Mouse (Mus musculus) embryonic facial prominence, embryonic 11.5 days (tissue): ENCODE results near the gene Gm44973. TPM values are rescaled to one million over a fixed set of nuclear protein-coding genes. Genes with fewer than 3 reads are reported as not detected.

Source experiments
- ATAC-seq: fragments of 200-750 bp; cut with Nextera tagmentation; replicated peaks from 2 replicates; pipeline ENCODE4 v1.8.0; 2017; ENCODE audit warnings: low read depth; ENCODE audit not compliant: insufficient number of reproducible peaks, low FRiP score, low TSS enrichment
- DNase-seq: peaks from one replicate; pipeline ENCODE4 v3.0.0-alpha.2; 2015; ENCODE audit warnings: low spot score
- H3K27ac ChIP-seq: fragments of 300-500 bp; sonication (generic); replicated peaks from 2 replicates; pipeline ENCODE4 v1.5.1; 2014; ENCODE audit warnings: mild to moderate bottlenecking, low read depth, low read length, control low read depth
- H3K27me3 ChIP-seq: fragments of 300-500 bp; sonication (generic); 2 replicates; pipeline ENCODE4 v1.6.1; 2014; ENCODE audit warnings: mild to moderate bottlenecking, low read length, moderate library complexity, mixed read lengths; ENCODE audit not compliant: control insufficient read depth, insufficient read depth
- H3K36me3 ChIP-seq: fragments of 300-500 bp; sonication (generic); replicated peaks from 2 replicates; pipeline ENCODE4 v1.6.1; 2014; ENCODE audit warnings: low read depth, mild to moderate bottlenecking, low read length, moderate library complexity, mixed read lengths; ENCODE audit not compliant: control insufficient read depth, insufficient read depth
- H3K4me1 ChIP-seq: fragments of 300-500 bp; sonication (generic); 2 replicates; pipeline ENCODE4 v1.6.1; 2014; ENCODE audit warnings: low read length, mixed read lengths; ENCODE audit not compliant: control insufficient read depth, insufficient read depth
- H3K4me2 ChIP-seq: fragments of 300-500 bp; sonication (generic); 2 replicates; pipeline ENCODE4 v1.6.1; 2014; ENCODE audit warnings: low read depth, mild to moderate bottlenecking, control low read depth, low read length, moderate library complexity
- H3K4me3 ChIP-seq: fragments of 300-500 bp; sonication (generic); 2 replicates; pipeline ENCODE4 v1.5.1; 2014; ENCODE audit warnings: low read depth, low read length, control low read depth
- H3K9ac ChIP-seq: fragments of 300-500 bp; sonication (generic); replicated peaks from 2 replicates; pipeline ENCODE4 v1.6.1; 2014; ENCODE audit warnings: mild to moderate bottlenecking, control low read depth, low read length
- H3K9me3 ChIP-seq: fragments of 300-500 bp; sonication (generic); replicated peaks from 2 replicates; pipeline ENCODE4 v1.6.1; 2016; ENCODE audit warnings: mild to moderate bottlenecking, low read length, inconsistent platforms, mixed read lengths; ENCODE audit not compliant: control insufficient read depth
- WGBS: fragments of 180-500 bp; shearing (Covaris S2); extraction: QIAGEN DNeasy Blood & Tissue Kit; methylation state at CpG from one replicate; pipeline ENCODE4 v1.1.7; 2014; 5-methylcytosine and 5-hydroxymethylcytosine counted together
- polyA plus RNA-seq: library from polyadenylated mRNA; unstranded; fragments of >200 nt; fragmentation: Nextera tagmentation; extraction: Ambion mirVana; gene quantifications from 2 replicates; pipeline ENCODE4 v1.2.1, GENCODE M21; 2014

The Gm44973 gene
- polyA plus RNA-seq, 1 experiment from 2014 or later: not detected

DNA sequence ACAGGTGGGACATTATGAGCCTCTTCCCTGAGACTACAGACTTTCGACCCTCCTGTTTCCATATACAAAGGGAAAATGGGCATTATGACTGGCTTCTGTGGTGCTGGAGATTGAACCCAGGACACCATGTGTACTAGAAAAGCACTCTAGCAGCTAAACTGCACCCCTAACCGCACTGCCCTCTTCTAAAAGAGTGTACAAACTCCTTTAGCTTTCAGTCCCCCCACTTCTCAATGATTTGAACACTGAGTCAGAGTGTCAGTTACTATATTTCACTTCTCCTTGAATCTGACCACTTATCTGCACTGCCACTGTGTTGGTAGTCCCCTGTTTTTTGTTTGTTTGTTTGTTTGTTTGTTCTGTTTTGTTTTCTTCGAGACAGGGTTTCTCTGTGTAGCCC, 18.5 kb downstream of the Gm44973 start, which contains the start of gene 4632433K11Rik:
TSS of gene 4632433K11Rik (plus strand) at position 301 of the 400 bp plus-strand sequence.
- no peaks in the 10 kb centered on the region for H3K27me3 ChIP-seq
- H3K4me1 ChIP-seq: no peaks in the 10 kb centered on the region
- peaks cover 44% of the 10 kb centered on the region for H3K36me3 ChIP-seq
- H3K4me2 ChIP-seq: no peak within 1 kb of the TSS
- H3K4me3 ChIP-seq: no peak within 1 kb of the TSS
- H3K9me3 ChIP-seq: peaks cover 28% of the 10 kb centered on the region
- WGBS: 85% methylated on average over 3 of the region's 3 CpGs
- no peak for ATAC-seq
- H3K27ac ChIP-seq: no peak within 1 kb of the TSS
- no peak for DNase-seq
- no peak within 1 kb of the TSS for H3K9ac ChIP-seq

DNA sequence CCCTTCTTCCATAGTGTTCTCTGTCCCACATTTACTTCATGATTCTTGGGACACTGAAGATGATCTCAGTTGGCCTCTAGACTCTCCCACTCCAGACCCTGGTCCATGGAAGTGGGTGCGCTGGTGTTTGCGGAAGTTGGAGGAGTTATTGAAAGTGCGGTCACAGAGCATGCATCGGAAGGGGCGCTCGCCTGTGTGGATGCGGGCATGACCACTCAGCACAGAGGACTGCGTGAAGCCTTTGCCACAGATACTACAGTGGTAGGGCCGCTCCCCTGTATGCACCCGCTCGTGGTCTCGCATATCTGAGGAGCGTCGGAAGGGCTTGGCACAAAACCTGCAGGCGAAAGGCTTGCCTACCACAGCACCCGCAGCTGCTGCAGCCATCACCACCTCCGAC, 20.3 kb downstream of the Gm44973 start:
- ATAC-seq (no peak), DNase-seq (no peak)
- H3K27me3 ChIP-seq: no peaks in the 10 kb centered on the region
- WGBS: 93% methylated on average over 17 of the region's 17 CpGs
- H3K4me3 ChIP-seq: no peak overlapping the region
- peaks cover 14% of the 10 kb centered on the region for H3K9me3 ChIP-seq
- no peaks in the 10 kb centered on the region for H3K4me1 ChIP-seq
- no peak overlapping the region for H3K9ac ChIP-seq
- H3K27ac ChIP-seq: no peak overlapping the region
- H3K4me2 ChIP-seq: no peak overlapping the region
- H3K36me3 ChIP-seq: peaks cover 26% of the 10 kb centered on the region

DNA sequence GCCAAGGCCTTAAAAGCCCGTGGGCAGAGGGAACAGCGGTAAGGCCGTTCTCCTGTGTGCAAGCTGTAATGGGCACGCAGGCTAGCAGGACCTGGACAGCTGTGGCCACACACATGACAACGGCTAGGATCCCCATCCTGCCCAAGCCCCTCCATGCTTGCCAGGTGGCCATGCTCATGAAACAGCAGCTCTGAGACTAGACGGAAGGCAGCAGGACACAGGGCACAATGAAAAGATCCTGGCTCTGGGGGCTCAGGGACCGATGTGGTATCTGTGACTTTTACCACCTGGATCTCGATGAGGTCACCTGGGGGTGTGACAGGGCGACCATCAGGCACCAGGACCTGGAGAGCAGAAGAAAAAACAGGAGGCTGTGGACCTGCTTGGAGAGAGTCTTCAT, 20.8 kb downstream of the Gm44973 start:
- no peak for DNase-seq
- peaks cover 9% of the 10 kb centered on the region for H3K9me3 ChIP-seq
- no peak overlapping the region for H3K4me3 ChIP-seq
- H3K4me1 ChIP-seq: no peaks in the 10 kb centered on the region
- no peak overlapping the region for H3K27ac ChIP-seq
- H3K4me2 ChIP-seq: no peak overlapping the region
- no peak for ATAC-seq
- no peaks in the 10 kb centered on the region for H3K27me3 ChIP-seq
- H3K36me3 ChIP-seq: peaks cover 21% of the 10 kb centered on the region
- no peak overlapping the region for H3K9ac ChIP-seq
- 92% methylated on average over 9 of the region's 9 CpGs for WGBS

DNA sequence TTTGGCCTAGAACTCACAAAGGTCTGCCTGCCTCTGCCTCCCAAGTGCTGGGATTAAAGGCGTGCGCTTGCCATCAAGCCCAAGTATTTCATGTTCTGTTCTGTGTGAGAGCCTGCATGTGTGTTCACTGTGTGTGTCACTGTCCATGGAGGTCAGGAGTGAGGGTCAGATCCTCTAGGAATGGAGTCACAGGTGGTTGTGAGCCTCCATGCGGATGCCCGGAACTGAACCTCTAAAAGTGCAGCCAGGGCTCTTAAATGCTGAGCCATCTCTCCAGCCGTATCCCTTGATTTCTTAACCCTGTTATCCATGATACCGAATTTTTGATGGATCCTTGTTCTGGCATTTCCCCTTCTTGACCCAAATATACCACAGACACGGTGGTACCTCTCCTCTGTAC, 21.7 kb downstream of the Gm44973 start:
- Histone ChIP-seq H3K36me3 (peaks cover 12% of the 10 kb centered on the region), H3K4me1 (no peaks in the 10 kb centered on the region), H3K27me3 (no peaks in the 10 kb centered on the region), H3K4me3 (no peak overlapping the region), H3K27ac (no peak overlapping the region), H3K9ac (no peak overlapping the region), H3K9me3 (no peaks in the 10 kb centered on the region), H3K4me2 (no peak overlapping the region)
- DNase-seq: no peak
- ATAC-seq: no peak
- 89% methylated on average over 7 of the region's 7 CpGs for WGBS

DNA sequence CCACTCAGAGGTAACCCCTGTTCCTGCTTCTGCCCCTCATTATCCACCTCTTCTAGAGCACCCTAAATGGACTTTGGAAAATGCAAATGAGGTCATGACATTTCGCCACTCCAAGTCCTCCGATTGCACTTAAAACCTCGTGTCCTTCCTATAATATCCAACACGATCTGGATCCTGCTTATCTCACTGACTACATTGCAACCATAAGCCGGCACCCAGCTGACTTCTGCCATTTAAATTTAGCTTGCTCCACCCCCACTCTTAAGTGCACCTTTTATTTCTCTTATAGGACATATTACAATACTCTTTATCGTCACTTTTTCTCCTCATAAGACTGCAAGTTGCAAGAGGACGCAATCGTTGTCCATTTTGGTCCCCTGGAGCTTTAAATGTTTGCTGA, 22.2 kb downstream of the Gm44973 start:
- H3K4me2 ChIP-seq: peak overlapping the region; percentile 38; the same call in 1 of the 2 replicates

DNA sequence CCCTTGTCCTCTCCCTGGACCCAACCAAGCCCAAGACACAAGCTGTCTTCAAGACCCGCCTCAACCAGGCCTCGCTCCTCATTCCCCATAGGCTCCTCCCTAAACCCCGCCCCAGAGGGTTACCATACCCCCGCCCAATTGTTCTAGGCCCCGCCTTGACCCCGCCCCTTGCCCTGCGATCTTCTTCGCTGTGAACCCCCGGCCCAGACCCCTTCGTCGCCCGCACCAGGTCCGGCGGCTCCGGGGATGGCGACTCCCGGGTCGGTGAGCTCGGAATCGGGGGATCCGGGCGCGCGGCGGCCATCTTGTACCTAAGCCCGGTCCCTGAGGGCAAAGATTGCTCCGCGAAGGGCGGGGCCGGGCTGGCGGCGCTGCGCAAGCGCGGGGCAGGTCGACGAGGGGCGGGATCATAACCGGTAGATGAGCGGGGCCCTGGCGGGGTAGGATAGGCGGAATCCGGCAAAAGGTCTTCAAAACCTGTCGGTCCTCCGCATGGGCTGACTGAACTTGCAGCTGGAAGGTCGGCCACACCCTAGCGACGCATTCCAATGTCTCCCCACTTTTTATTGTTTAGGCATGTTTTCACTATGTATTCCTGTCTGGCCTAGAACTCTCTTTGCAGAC, 22.9 kb downstream of the Gm44973 start, which contains the start of gene Zfp784:
TSS of gene Zfp784 (minus strand) at position 338 of the 624 bp plus-strand sequence.
- Histone ChIP-seq H3K4me1 (no peaks in the 10 kb centered on the region), H3K9me3 (no peaks in the 10 kb centered on the region), H3K27me3 (no peaks in the 10 kb centered on the region), H3K36me3 (peaks cover 4% of the 10 kb centered on the region; the same call in 1 of the 2 replicates), H3K27ac (peak within 1 kb of the TSS; percentile 87), H3K4me3 (peak within 1 kb of the TSS; percentile 57), H3K9ac (peak within 1 kb of the TSS; percentile 82), H3K4me2 (peak within 1 kb of the TSS; percentile 45)
- WGBS: under 1% methylated on average over 48 of the region's 48 CpGs
- DNase-seq (peak; percentile 91), ATAC-seq (peak; percentile 94)

More for the DNA sequence above, 22.2 kb downstream of the Gm44973 start:
- ATAC-seq (no peak), DNase-seq (no peak)
- no peak overlapping the region for H3K27ac ChIP-seq
- no peaks in the 10 kb centered on the region for H3K4me1 ChIP-seq
- 84% methylated on average over 8 of the region's 8 CpGs for WGBS
- no peaks in the 10 kb centered on the region for H3K27me3 ChIP-seq
- H3K9ac ChIP-seq: no peak overlapping the region
- H3K9me3 ChIP-seq: no peaks in the 10 kb centered on the region
- peak overlapping the region; percentile 57 for H3K4me3 ChIP-seq
- H3K36me3 ChIP-seq: peaks cover 8% of the 10 kb centered on the region

DNA sequence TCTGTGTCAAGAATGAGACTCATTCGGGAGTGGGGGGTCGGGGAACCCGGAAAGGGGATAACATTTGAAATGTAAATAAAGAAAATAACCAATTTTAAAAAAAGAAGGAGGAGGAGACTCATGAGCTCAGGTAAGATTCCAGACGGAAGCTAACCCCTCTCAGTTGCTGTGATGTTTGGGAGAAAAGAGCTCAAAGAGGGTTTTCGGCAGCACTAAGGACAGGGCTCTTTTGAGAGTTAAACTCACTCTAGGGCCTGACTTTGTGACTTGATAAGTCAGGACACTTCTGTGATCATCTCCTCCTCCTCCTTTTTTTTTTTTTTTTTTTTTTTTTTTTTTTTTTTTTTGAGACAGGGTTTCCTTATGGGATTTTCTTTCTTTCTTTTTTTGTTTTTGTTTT, 23.6 kb downstream of the Gm44973 start:
- no peaks in the 10 kb centered on the region for H3K9me3 ChIP-seq
- no peaks in the 10 kb centered on the region for H3K27me3 ChIP-seq
- peaks cover 4% of the 10 kb centered on the region; the same call in 1 of the 2 replicates for H3K36me3 ChIP-seq
- DNase-seq (no peak), ATAC-seq (no peak)
- peak overlapping the region; percentile 45 for H3K4me2 ChIP-seq
- peak overlapping the region; percentile 57 for H3K4me3 ChIP-seq
- peak overlapping the region; percentile 82 for H3K9ac ChIP-seq
- H3K4me1 ChIP-seq: no peaks in the 10 kb centered on the region
- no peak overlapping the region for H3K27ac ChIP-seq
- WGBS: 41% methylated on average over 5 of the region's 5 CpGs

DNA sequence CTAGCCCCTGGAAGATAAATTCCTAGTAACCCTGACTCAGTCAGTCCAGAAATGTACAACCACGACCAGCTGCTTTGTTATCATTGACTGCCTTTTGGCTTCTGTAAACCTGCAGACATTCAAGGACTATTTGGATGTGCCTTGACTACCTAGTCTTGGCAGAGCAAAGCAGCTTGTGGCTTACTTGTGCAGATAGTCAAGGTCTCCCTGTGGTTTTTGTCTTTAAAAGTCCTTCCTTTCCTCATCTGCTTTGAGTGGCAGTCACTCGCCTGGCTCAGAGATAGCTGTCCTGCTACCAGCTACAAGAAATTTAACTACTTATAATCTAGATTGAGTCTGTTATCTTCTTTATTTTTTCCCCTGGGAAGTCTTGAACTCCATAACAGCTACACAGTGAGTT, 29.7 kb downstream of the Gm44973 start:
- no peaks in the 10 kb centered on the region for H3K27me3 ChIP-seq
- H3K9me3 ChIP-seq: no peaks in the 10 kb centered on the region
- H3K4me3 ChIP-seq: no peak overlapping the region
- H3K36me3 ChIP-seq: no peaks in the 10 kb centered on the region
- no peak for ATAC-seq
- H3K4me1 ChIP-seq: no peaks in the 10 kb centered on the region
- H3K9ac ChIP-seq: no peak overlapping the region
- no peak overlapping the region for H3K4me2 ChIP-seq
- no peak overlapping the region for H3K27ac ChIP-seq
- no peak for DNase-seq
- 78% methylated on average over 2 of the region's 2 CpGs for WGBS
